Mouse (Mus musculus) central nervous system, embryonic 11.5 days (tissue): ENCODE data around the gene Gm35549. TPM values are rescaled to one million over a fixed set of nuclear protein-coding genes. Genes with fewer than 3 reads are reported as not detected.

ENCODE experiments used
- polyA plus RNA-seq: library from polyadenylated mRNA; depleted of rRNA; stranded (reverse); fragments of >200 nt; gene quantifications from 2 replicates; pipeline ENCODE4 v1.2.3, GENCODE M21; 2012; rRNA removed

Gene Gm35549
- polyA plus RNA-seq: not detected in 2 replicates

GRCm38 (mm10) chr9:122843760-122844159 lies at the start of gene Gm35549:
Gm35549 (minus strand) TSS chr9:122844035.

GRCm38 (mm10) chr9:122885385-122885784 lies 41.5 kb upstream of the Gm35549 start, which contains the start of gene Zkscan7:
Zkscan7 (plus strand) TSS chr9:122885685.

GRCm38 (mm10) chr9:122865697-122866166 lies 21.9 kb upstream of the Gm35549 start, which contains the start of gene Zfp445:
Zfp445 (minus strand) TSS chr9:122866006.

GRCm38 (mm10) chr9:122805053-122805844 lies 38.6 kb downstream of the Gm35549 start, which contains the start of gene Tcaim:
Tcaim (plus strand) TSS chr9:122805539.

Other genes with a start within 250 kb of the Gm35549 start
- gene Topaz1, start 96.7 kb downstream of the Gm35549 start, polyA plus RNA-seq: 0.01 TPM in 1 of 2 replicates, not detected in the other
- gene Tcaim, start 38.5 kb downstream of the Gm35549 start, polyA plus RNA-seq: 2.9 and 5.4 TPM in 2 replicates
- gene Zfp445, start 22.0 kb upstream of the Gm35549 start, polyA plus RNA-seq: 103 and 144 TPM in 2 replicates
- gene Zkscan7, start 41.6 kb upstream of the Gm35549 start, polyA plus RNA-seq: 7.9 and 9.0 TPM in 2 replicates
- 21.0 and 22.5 TPM in 2 replicates for gene Zfp105, start 79.0 kb upstream of the Gm35549 start, polyA plus RNA-seq
- gene 1110059G10Rik, start 107.0 kb upstream of the Gm35549 start, polyA plus RNA-seq: 7.6 and 19.4 TPM in 2 replicates
- 78.3 and 108 TPM in 2 replicates for gene Kif15, start 107.0 kb upstream of the Gm35549 start, polyA plus RNA-seq
- gene Tmem42, start 177.3 kb upstream of the Gm35549 start, polyA plus RNA-seq: 8.0 and 12.5 TPM in 2 replicates
- gene Tgm4, start 190.7 kb upstream of the Gm35549 start, polyA plus RNA-seq: 0.20 and 0.26 TPM in 2 replicates